Mouse (Mus musculus) kidney, embryonic 15.5 days (tissue): ENCODE results near the gene Ddi2. TPM values are rescaled to one million over a fixed set of nuclear protein-coding genes. Genes with fewer than 3 reads are reported as not detected.

ENCODE experiments used
- ATAC-seq: fragments of 200-750 bp; cut with Nextera tagmentation; replicated peaks from 2 replicates; pipeline ENCODE4 v1.8.0; 2017; ENCODE audit warnings: moderate TSS enrichment; ENCODE audit not compliant: low FRiP score
- H3K27ac ChIP-seq: fragments of 300-500 bp; sonication (generic); 2 replicates; pipeline ENCODE4 v1.5.1; 2015; ENCODE audit warnings: mild to moderate bottlenecking, inconsistent platforms
- H3K27me3 ChIP-seq: fragments of 300-500 bp; sonication (generic); 2 replicates; pipeline ENCODE4 v1.6.1; 2015; ENCODE audit warnings: inconsistent platforms
- H3K36me3 ChIP-seq: fragments of 300-500 bp; sonication (generic); 2 replicates; pipeline ENCODE4 v1.6.1; 2015; ENCODE audit warnings: inconsistent platforms
- H3K4me1 ChIP-seq: fragments of 300-500 bp; sonication (generic); 2 replicates; pipeline ENCODE4 v1.6.1; 2015; ENCODE audit warnings: inconsistent platforms
- H3K4me2 ChIP-seq: fragments of 300-500 bp; sonication (generic); 2 replicates; pipeline ENCODE4 v1.6.1; 2015; ENCODE audit warnings: moderate library complexity, mild to moderate bottlenecking, inconsistent platforms
- H3K4me3 ChIP-seq: fragments of 300-500 bp; sonication (generic); replicated peaks from 2 replicates; pipeline ENCODE4 v1.5.1; 2015; ENCODE audit warnings: mild to moderate bottlenecking, inconsistent platforms
- H3K9ac ChIP-seq: fragments of 300-500 bp; sonication (generic); 2 replicates; pipeline ENCODE4 v1.6.1; 2015; ENCODE audit warnings: mild to moderate bottlenecking, inconsistent platforms
- H3K9me3 ChIP-seq: fragments of 300-500 bp; sonication (generic); replicated peaks from 2 replicates; pipeline ENCODE4 v1.6.1; 2016; ENCODE audit warnings: inconsistent platforms
- WGBS: fragments of 180-500 bp; shearing (Covaris S2); methylation state at CpG from one replicate; pipeline ENCODE4 v1.1.7; 2015; ENCODE audit warnings: mixed read lengths; 5-methylcytosine and 5-hydroxymethylcytosine counted together
- polyA plus RNA-seq: library from polyadenylated mRNA; unstranded; fragments of >200 nt; fragmentation: Nextera tagmentation; extraction: Ambion mirVana; gene quantifications from 2 replicates; pipeline ENCODE4 v1.2.1, GENCODE M21; 2015

The Ddi2 gene
- polyA plus RNA-seq, 1 experiment from 2014 or later = 21.8 TPM

GRCm38 (mm10) chr4:141685499-141685898, 37.7 kb downstream of the Ddi2 start, which contains the start of gene Rsc1a1:
Gene Rsc1a1, minus strand, starts transcription at chr4:141685599.
- Histone ChIP-seq H3K4me3 (no peak within 1 kb of the TSS), H3K4me1 (peaks cover 20% of the 10 kb centered on the region), H3K27me3 (no peaks in the 10 kb centered on the region), H3K9me3 (no peaks in the 10 kb centered on the region), H3K9ac (no peak within 1 kb of the TSS), H3K4me2 (no peak within 1 kb of the TSS), H3K36me3 (peaks cover 75% of the 10 kb centered on the region), H3K27ac (peak within 1 kb of the TSS; percentile 67)
- no peak for ATAC-seq
- 94% methylated on average over 6 of the region's 6 CpGs for WGBS

GRCm38 (mm10) chr4:141682706-141683230, 40.5 kb downstream of the Ddi2 start:
- Histone ChIP-seq H3K4me3 (no peak overlapping the region), H3K27ac (peak overlapping the region; percentile 45), H3K27me3 (no peaks in the 10 kb centered on the region), H3K4me2 (no peak overlapping the region), H3K9me3 (no peaks in the 10 kb centered on the region), H3K36me3 (peaks cover 57% of the 10 kb centered on the region), H3K4me1 (peaks cover 34% of the 10 kb centered on the region), H3K9ac (no peak overlapping the region)
- no peak for ATAC-seq
- 76% methylated on average over 12 of the region's 12 CpGs for WGBS

- H3K9me3 ChIP-seq = no peaks in the 10 kb centered on the region
- no peak overlapping the region for H3K4me2 ChIP-seq
These were observed 41.5 kb downstream of the Ddi2 start for GRCm38 (mm10) chr4:141681767-141682166.

GRCm38 (mm10) chr4:141680892-141681291, 42.3 kb downstream of the Ddi2 start:
- H3K9me3 ChIP-seq = no peaks in the 10 kb centered on the region
- H3K4me1 ChIP-seq = peaks cover 33% of the 10 kb centered on the region
- no peak overlapping the region for H3K4me3 ChIP-seq
- no peak for ATAC-seq
- H3K36me3 ChIP-seq = peaks cover 42% of the 10 kb centered on the region
- no peaks in the 10 kb centered on the region for H3K27me3 ChIP-seq
- 51% methylated on average over 12 of the region's 12 CpGs for WGBS
- H3K4me2 ChIP-seq = no peak overlapping the region
- no peak overlapping the region for H3K9ac ChIP-seq
- H3K27ac ChIP-seq = no peak overlapping the region

More at GRCm38 (mm10) chr4:141681767-141682166, 41.5 kb downstream of the Ddi2 start:
- H3K27ac ChIP-seq = peak overlapping the region; percentile 24; the same call in 1 of the 2 replicates
- H3K4me3 ChIP-seq = no peak overlapping the region
- WGBS = 53% methylated on average over 7 of the region's 7 CpGs
- H3K4me1 ChIP-seq = peaks cover 33% of the 10 kb centered on the region
- H3K36me3 ChIP-seq = peaks cover 50% of the 10 kb centered on the region
- ATAC-seq = no peak
- no peaks in the 10 kb centered on the region for H3K27me3 ChIP-seq
- H3K9ac ChIP-seq = no peak overlapping the region

DNA sequence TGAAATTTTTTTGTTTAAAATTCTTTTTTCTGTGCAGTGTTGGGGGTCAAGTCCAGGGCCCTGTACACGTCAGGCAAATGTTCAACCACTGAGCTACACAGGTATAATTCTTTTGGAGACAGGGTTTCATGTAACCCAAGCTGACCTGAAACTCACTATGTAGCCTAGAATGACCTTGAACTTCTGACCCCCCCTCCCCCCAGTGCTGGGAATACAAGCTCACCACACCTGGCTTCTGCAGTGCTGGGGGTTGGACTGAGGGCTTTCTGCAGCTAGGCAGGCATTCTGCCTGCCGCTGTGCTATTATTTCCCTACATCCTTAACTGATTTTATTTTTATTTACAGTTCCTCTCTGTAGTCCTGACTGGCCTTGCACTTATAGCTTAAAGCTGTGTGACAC, 44.2 kb downstream of the Ddi2 start:
- H3K27ac ChIP-seq = no peak overlapping the region
- peak; percentile 12; the same call in 1 of the 2 replicates for ATAC-seq
- H3K27me3 ChIP-seq = no peaks in the 10 kb centered on the region
- H3K4me1 ChIP-seq = peaks cover 35% of the 10 kb centered on the region
- no peak overlapping the region for H3K9ac ChIP-seq
- no peaks in the 10 kb centered on the region for H3K9me3 ChIP-seq
- no peak overlapping the region for H3K4me2 ChIP-seq
- H3K36me3 ChIP-seq = peaks cover 23% of the 10 kb centered on the region
- WGBS = 68% methylated on average over 2 of the region's 2 CpGs
- no peak overlapping the region for H3K4me3 ChIP-seq

DNA sequence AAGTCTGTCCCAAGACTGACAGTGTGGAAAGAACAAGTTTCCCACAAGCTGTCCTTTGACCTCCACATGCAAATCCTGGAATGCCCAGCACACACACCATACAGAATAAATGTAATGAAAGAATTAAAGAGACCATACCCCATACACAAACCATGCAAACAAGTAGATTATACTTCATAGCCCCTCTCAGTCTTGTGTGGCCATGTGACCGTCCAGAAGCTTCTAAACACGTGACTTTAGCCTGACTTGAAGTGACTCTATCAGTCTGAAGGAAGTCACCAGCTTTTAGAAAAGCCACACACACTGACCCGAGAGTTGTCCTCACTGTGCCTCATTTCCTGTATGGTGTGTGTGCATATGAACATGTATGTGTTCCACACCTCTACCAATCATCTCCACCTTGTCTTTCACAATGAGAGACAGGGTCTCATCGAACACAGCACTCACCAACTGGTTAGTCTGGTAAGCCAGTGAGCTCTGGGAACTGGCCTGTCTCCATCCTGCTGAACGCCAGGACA, 46.7 kb downstream of the Ddi2 start:
- H3K27ac ChIP-seq = no peak overlapping the region
- no peak overlapping the region for H3K9ac ChIP-seq
- H3K9me3 ChIP-seq = no peaks in the 10 kb centered on the region
- no peak for ATAC-seq
- H3K36me3 ChIP-seq = 0 out of 2 replicates have a peak, but pooled peaks cover 7% of the 10 kb centered on the region
- no peak overlapping the region for H3K4me3 ChIP-seq
- peaks cover 26% of the 10 kb centered on the region for H3K4me1 ChIP-seq
- H3K4me2 ChIP-seq = no peak overlapping the region
- 83% methylated on average over 5 of the region's 5 CpGs for WGBS
- no peaks in the 10 kb centered on the region for H3K27me3 ChIP-seq

GRCm38 (mm10) chr4:141672325-141672724, 50.9 kb downstream of the Ddi2 start:
- no peak overlapping the region for H3K9ac ChIP-seq
- no peak overlapping the region for H3K4me3 ChIP-seq
- H3K4me1 ChIP-seq = peaks cover 6% of the 10 kb centered on the region; the same call in 1 of the 2 replicates
- no peaks in the 10 kb centered on the region for H3K9me3 ChIP-seq
- H3K36me3 ChIP-seq = no peaks in the 10 kb centered on the region
- ATAC-seq = no peak
- H3K4me2 ChIP-seq = no peak overlapping the region
- no peak overlapping the region for H3K27ac ChIP-seq
- WGBS = 79% methylated on average over 13 of the region's 13 CpGs
- no peaks in the 10 kb centered on the region for H3K27me3 ChIP-seq

- no peak for ATAC-seq
- no peak overlapping the region for H3K27ac ChIP-seq
- H3K4me2 ChIP-seq = no peak overlapping the region
- no peaks in the 10 kb centered on the region for H3K27me3 ChIP-seq
- no peaks in the 10 kb centered on the region for H3K9me3 ChIP-seq
- no peak overlapping the region for H3K4me3 ChIP-seq
- 69% methylated on average over 4 of the region's 4 CpGs for WGBS
- peaks cover 6% of the 10 kb centered on the region; the same call in 1 of the 2 replicates for H3K4me1 ChIP-seq
- H3K36me3 ChIP-seq = no peaks in the 10 kb centered on the region
- no peak overlapping the region for H3K9ac ChIP-seq
These were observed 51.8 kb downstream of the Ddi2 start for GRCm38 (mm10) chr4:141671389-141671788.

DNA sequence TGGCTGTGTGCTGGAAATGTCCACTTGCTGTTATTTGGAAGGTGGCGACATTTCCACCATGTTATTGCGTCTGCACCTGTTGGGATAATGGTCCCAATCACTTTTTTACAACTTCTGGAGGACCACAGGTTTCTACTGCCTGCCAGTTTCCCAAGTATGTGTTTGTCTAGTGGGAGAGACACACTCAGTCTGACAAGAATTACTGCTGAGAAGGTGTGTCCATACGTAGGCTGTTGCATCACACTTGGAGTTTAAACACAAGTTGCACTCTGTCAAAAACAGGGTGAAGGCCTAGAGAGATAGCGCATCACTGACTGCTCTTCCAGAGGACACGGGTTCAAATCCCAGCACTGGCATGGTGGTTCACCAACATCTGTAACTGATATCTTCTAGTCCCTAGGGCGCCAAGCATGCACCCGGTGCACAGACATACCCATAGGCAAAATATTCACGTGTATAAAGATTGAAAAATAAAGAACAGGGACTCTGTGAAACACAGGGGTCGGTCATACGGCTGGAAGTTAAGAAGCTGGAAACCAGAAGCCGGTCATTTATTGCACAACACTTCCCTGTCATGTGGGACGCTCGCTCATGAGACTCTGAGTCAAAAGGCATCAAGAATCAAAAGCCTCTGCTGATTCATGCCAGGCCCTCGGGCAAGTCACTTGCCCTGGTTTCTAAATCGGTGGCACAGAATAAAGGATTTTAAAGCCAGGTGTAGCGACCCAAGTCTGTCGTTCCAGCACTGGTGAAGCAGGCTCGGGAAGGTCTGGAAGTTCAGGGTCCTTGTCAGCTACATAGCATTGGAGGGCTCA, 53.1 kb downstream of the Ddi2 start:
- Histone ChIP-seq H3K9me3 (no peaks in the 10 kb centered on the region), H3K9ac (no peak overlapping the region), H3K27me3 (no peaks in the 10 kb centered on the region), H3K4me2 (no peak overlapping the region), H3K4me3 (no peak overlapping the region), H3K36me3 (no peaks in the 10 kb centered on the region), H3K4me1 (peaks cover under 1% of the 10 kb centered on the region; the same call in 1 of the 2 replicates), H3K27ac (no peak overlapping the region)
- no peak for ATAC-seq
- 77% methylated on average over 18 of the region's 18 CpGs for WGBS

- no peaks in the 10 kb centered on the region for H3K9me3 ChIP-seq
- 69% methylated on average over 8 of the region's 8 CpGs for WGBS
- H3K4me3 ChIP-seq = peak within 1 kb of the TSS; percentile 88
- H3K27ac ChIP-seq = peak within 1 kb of the TSS; percentile 82
- H3K4me1 ChIP-seq = peaks cover 22% of the 10 kb centered on the region
- peaks cover 21% of the 10 kb centered on the region for H3K36me3 ChIP-seq
- ATAC-seq = no peak
- H3K9ac ChIP-seq = peak within 1 kb of the TSS; percentile 91
- peak within 1 kb of the TSS; percentile 91 for H3K4me2 ChIP-seq
- no peaks in the 10 kb centered on the region for H3K27me3 ChIP-seq
These were observed 58.4 kb downstream of the Ddi2 start, which contains the start of gene Plekhm2 for GRCm38 (mm10) chr4:141664799-141665198. Gene Plekhm2, minus strand, starts transcription at chr4:141664899.

DNA sequence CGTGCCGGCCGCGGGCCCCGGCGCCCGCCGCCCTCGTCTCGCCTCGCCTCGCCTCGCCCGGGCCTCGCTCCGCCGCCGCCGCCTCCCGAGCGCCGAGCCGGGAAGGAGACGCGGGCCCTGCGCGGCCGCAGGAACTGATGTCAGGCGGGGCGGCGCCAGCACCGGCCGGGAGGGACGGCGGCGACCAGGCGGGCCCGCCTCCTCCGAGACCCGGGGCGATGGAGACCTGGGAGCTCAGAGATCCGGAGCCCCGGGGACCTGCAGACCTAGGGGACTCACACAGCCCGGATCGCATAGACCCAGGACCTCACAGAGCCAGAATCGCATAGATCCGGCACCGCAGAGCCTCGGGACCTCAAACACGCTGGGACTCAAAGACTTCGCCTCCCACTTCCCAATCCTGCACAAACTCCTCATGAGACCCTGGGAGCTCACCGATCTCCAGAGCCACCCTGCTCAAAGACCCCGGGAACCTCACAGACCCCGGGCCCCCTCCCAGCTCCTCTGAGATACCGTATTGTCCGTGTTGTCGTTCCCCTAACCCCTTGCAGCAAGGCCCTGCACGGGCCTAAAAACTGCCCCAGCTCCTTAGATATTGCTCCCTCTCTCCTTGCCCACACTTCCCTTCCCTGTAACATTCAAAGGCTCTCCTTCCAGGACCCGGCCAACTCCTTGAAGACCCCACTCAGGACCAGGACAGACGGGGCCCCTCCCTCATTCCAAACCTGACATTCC, 59.0 kb downstream of the Ddi2 start:
- no peaks in the 10 kb centered on the region for H3K27me3 ChIP-seq
- peak; percentile 90 for ATAC-seq
- peaks cover 26% of the 10 kb centered on the region for H3K36me3 ChIP-seq
- H3K4me2 ChIP-seq = peak overlapping the region; percentile 91
- no peaks in the 10 kb centered on the region for H3K9me3 ChIP-seq
- peak overlapping the region; percentile 91 for H3K9ac ChIP-seq
- H3K27ac ChIP-seq = peak overlapping the region; percentile 82
- peaks cover 22% of the 10 kb centered on the region for H3K4me1 ChIP-seq
- WGBS = under 1% methylated on average over 54 of the region's 60 CpGs
- peak overlapping the region; percentile 88 for H3K4me3 ChIP-seq
